Mouse (Mus musculus) cortical plate, adult 2 months (tissue): ENCODE measurements around the gene Cfap161. TPM values are rescaled to one million over a fixed set of nuclear protein-coding genes. Genes with fewer than 3 reads are reported as not detected.

Experiments
- H3K27ac ChIP-seq: fragments of 200-500 bp; 2 replicates; pipeline ENCODE4 v1.5.1; 2012; ENCODE audit warnings: low read length, control low read depth, inconsistent platforms; ENCODE audit not compliant: insufficient read depth
- H3K4me1 ChIP-seq: fragments of 200-500 bp; 2 replicates; pipeline ENCODE4 v1.6.1; 2011; ENCODE audit warnings: low read length; ENCODE audit not compliant: control insufficient read depth, insufficient read depth
- H3K4me3 ChIP-seq: fragments of 200-500 bp; 2 replicates; pipeline ENCODE4 v1.5.1; 2011; ENCODE audit warnings: mild to moderate bottlenecking, low read length, control low read depth; ENCODE audit not compliant: insufficient read depth
- CTCF ChIP-seq: fragments of 200-500 bp; IDR thresholded peaks from 2 replicates; pipeline ENCODE4 v1.5.1; 2011; ENCODE audit warnings: mild to moderate bottlenecking, control low read depth, low read length; ENCODE audit not compliant: insufficient read depth; ENCODE audit errors: extremely low read depth
- POLR2A ChIP-seq: fragments of 200-500 bp; IDR thresholded peaks from 2 replicates; pipeline ENCODE4 v1.6.1; 2011; ENCODE audit warnings: mild to moderate bottlenecking, low read length, control low read depth; ENCODE audit not compliant: insufficient read depth; ENCODE audit errors: extremely low read depth
- polyA plus RNA-seq: library from polyadenylated mRNA; depleted of rRNA; stranded (reverse); fragments of >200 nt; gene quantifications from 2 replicates; pipeline ENCODE4 v1.2.3, GENCODE M21; 2012

The Cfap161 gene
- polyA plus RNA-seq, 1 experiment, result 0.88 TPM

GRCm38 (mm10) chr7:83745413-83746106, 49.1 kb downstream of the Cfap161 start, which contains the start of gene Il16:
Gene Il16, minus strand, starts transcription at chr7:83745726.
- TF ChIP-seq POLR2A, result no peak
- no peak for TF ChIP-seq CTCF
- no peak within 1 kb of the TSS for H3K4me3 ChIP-seq
- no peak within 1 kb of the TSS for H3K27ac ChIP-seq
- H3K4me1 ChIP-seq, result peaks cover 4% of the 10 kb centered on the region; the same call in 1 of the 2 replicates

DNA sequence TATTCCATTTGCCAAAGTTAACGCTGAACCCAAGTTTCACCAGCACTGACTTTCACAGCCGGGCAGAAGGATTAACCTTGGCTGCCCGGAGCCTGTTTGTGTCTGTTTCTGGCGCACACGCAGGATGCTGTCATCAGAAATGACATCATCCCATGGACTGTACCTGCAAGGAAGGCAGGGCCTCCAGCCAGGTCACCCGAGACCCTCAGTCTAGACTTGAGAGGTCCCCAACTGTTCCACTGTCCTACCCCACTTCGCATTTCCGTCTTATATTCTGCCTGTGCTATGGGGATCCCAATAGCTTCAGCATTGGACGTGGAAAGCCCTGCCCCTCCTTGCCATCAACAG, 49.6 kb downstream of the Cfap161 start:
- H3K4me3 ChIP-seq, result no peak overlapping the region

GRCm38 (mm10) chr7:83744250-83744649, 50.4 kb downstream of the Cfap161 start:
- TF ChIP-seq CTCF (no peak), POLR2A (no peak)
- no peak overlapping the region for H3K27ac ChIP-seq

More for the DNA sequence above, 49.6 kb downstream of the Cfap161 start:
- Histone ChIP-seq H3K4me1 (peaks cover 4% of the 10 kb centered on the region; the same call in 1 of the 2 replicates), H3K27ac (no peak overlapping the region)
- TF ChIP-seq POLR2A (no peak), CTCF (no peak)

DNA sequence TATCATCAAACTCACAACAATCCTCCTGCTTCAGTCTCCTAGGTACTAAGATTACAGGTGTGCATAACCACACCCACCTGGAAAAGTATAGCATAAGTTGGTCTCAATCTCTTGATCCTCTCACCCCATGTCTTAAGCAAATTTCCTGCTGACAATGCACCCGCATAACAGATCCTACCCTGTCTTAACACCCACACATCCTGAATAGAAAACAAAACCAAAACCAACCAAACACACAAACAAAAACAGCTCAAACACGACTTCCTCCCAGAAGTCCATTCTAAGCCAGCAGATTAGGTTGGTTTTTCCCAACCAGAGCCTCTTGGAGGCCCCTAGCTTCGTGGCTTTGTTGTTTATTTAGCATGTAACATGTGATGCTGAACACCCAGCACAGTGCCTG, 52.0 kb downstream of the Cfap161 start:
- H3K4me1 ChIP-seq, result peaks cover 4% of the 10 kb centered on the region; the same call in 1 of the 2 replicates
- H3K27ac ChIP-seq, result no peak overlapping the region
- TF ChIP-seq POLR2A, result no peak
- TF ChIP-seq CTCF, result no peak
- H3K4me3 ChIP-seq, result no peak overlapping the region

More at GRCm38 (mm10) chr7:83744250-83744649, 50.4 kb downstream of the Cfap161 start:
- no peak overlapping the region for H3K4me3 ChIP-seq
- H3K4me1 ChIP-seq, result peaks cover 4% of the 10 kb centered on the region; the same call in 1 of the 2 replicates

- no peak for TF ChIP-seq POLR2A
- no peak for TF ChIP-seq CTCF
- H3K4me1 ChIP-seq, result peaks cover 4% of the 10 kb centered on the region; the same call in 1 of the 2 replicates
- no peak overlapping the region for H3K4me3 ChIP-seq
- no peak overlapping the region for H3K27ac ChIP-seq
Observed at GRCm38 (mm10) chr7:83742026-83742425, 52.7 kb downstream of the Cfap161 start.

DNA sequence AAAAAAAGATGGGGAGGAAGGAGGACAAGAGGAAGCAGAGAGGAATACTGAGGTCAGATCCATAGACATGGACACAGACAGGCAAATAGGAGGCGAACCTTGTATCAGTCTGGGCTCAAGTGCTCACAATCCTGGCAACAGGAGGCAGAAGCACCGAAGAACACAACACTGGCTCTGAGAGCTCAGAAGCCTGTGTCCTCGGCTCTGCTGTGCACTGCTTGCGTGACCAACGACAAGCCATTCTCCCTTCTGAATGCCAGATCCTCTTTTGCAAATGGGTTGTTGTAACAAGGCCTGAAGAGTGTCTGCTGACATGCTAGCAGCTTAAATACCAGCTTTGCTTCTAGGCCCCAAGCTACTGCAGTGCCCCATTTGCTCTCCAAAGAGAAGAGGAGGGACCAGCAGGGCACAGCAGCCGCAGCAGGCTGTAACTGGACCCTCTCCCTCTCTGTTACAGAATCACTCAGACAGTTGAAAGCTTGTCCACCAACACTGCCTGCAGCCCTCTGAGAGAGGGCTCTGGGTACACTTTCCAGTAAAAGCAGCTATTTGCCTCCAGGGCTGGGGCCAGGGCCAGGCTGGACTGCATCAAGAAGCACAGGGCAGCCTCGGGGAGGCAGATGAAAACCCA, 54.9 kb downstream of the Cfap161 start:
- Histone ChIP-seq H3K4me1 (peaks cover 4% of the 10 kb centered on the region; the same call in 1 of the 2 replicates), H3K27ac (no peak overlapping the region), H3K4me3 (no peak overlapping the region)
- no peak for TF ChIP-seq CTCF
- TF ChIP-seq POLR2A, result no peak

DNA sequence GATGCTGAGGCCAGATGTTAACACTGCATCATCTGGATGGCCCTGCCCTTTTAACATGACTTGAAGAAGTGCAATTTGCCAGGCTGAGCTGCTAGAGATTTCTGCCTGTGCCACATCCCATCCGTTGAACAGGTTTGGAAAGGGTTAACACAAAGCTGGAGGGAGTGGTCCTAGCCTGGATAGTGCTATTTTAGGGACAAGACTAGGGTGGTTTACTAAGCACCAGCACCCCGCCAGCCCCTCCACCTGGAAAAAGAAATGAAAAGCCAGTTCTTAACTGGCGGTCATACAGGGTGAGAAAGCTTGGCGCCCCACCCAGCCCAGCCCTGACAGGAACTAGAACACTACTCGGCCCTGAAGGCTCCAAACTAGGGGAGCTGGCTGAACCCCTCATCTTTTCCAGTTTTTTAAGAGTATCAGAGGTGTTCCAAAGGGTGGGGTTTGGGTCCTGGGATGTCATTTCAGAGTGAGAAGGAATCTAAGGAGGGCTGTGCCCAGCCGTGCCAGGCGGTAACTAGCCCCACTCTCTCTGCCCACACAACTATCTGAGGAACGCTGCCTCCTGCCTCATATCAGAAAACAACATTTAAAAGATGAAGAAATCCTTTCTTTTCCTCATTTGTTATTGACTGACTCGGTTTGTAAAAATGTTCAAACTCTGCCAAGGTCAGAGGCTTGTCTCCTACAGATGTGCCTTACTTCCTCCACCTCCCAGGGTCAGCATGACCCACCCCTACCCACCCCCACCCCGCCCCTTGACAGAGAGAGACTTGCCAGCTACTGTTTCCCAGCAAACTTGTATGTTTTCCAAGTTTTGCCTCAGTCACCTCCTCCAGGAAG, 55.8 kb downstream of the Cfap161 start:
- TF ChIP-seq CTCF (no peak), POLR2A (no peak)
- no peak overlapping the region for H3K4me3 ChIP-seq

GRCm38 (mm10) chr7:83737914-83738490, 56.7 kb downstream of the Cfap161 start:
- H3K4me3 ChIP-seq, result no peak overlapping the region
- TF ChIP-seq CTCF, result no peak
- TF ChIP-seq POLR2A, result no peak
- H3K4me1 ChIP-seq, result no peaks in the 10 kb centered on the region
- H3K27ac ChIP-seq, result no peak overlapping the region

More for the DNA sequence above, 55.8 kb downstream of the Cfap161 start:
- Histone ChIP-seq H3K27ac (no peak overlapping the region), H3K4me1 (no peaks in the 10 kb centered on the region)

GRCm38 (mm10) chr7:83736341-83737115, 58.2 kb downstream of the Cfap161 start:
- no peak for TF ChIP-seq CTCF
- no peak for TF ChIP-seq POLR2A
- Histone ChIP-seq H3K4me1 (no peaks in the 10 kb centered on the region), H3K27ac (no peak overlapping the region), H3K4me3 (no peak overlapping the region)
